Mouse (Mus musculus) E14TG2a.4 (cell line): ENCODE measurements at regions not wholly inside any gene's neighbourhood (a gene's known extent, or its start where the extent isn't known, plus 50 kb on each side); places are given as distances from the start of the nearest gene placed in this dataset.

ENCODE experiments used
- CTCF ChIP-seq: conservative IDR thresholded peaks from 2 replicates; pipeline ENCODE4 v1.5.1; 2014; ENCODE audit warnings: low read length
- POU5F1 ChIP-seq: IDR thresholded peaks from 2 replicates; pipeline ENCODE4 v1.6.1; 2014; ENCODE audit warnings: low read length, borderline replicate concordance

GRCm38 (mm10) chr1:157809674-157810471, 303.3 kb downstream of the Sec16b start:
- TF ChIP-seq CTCF (no peak), POU5F1 (no peak)
